Mouse (Mus musculus) bone marrow, adult 2 months (tissue): ENCODE measurements around the gene Rreb1. TPM values are rescaled to one million over a fixed set of nuclear protein-coding genes. Genes with fewer than 3 reads are reported as not detected.

Experiments used
- H3K27ac ChIP-seq: fragments of 200-500 bp; 2 replicates; pipeline ENCODE4 v1.5.1; 2012; ENCODE audit warnings: low read depth, mild to moderate bottlenecking, control low read depth, inconsistent platforms, low read length; ENCODE audit not compliant: control insufficient read depth, poor library complexity, insufficient read depth
- H3K4me1 ChIP-seq: fragments of 200-500 bp; 2 replicates; pipeline ENCODE4 v1.6.1; 2011; ENCODE audit warnings: low read length; ENCODE audit not compliant: control insufficient read depth, insufficient read depth
- H3K4me3 ChIP-seq: fragments of 200-500 bp; replicated peaks from 2 replicates; pipeline ENCODE3; 2011; ENCODE audit warnings: mild to moderate bottlenecking, low read depth, low read length, control low read depth; ENCODE audit not compliant: control insufficient read depth
- CTCF ChIP-seq: fragments of 200-500 bp; IDR thresholded peaks from 2 replicates; pipeline ENCODE4 v1.5.1; 2011; ENCODE audit warnings: low read length, control low read depth; ENCODE audit not compliant: control insufficient read depth, insufficient read depth
- POLR2A ChIP-seq: fragments of 200-500 bp; IDR thresholded peaks from 2 replicates; pipeline ENCODE4 v1.6.1; 2011; ENCODE audit warnings: low read depth, mild to moderate bottlenecking, control low read depth, low read length, borderline replicate concordance; ENCODE audit not compliant: control insufficient read depth
- WGBS: fragments of 180-500 bp; shearing (Covaris S2); methylation state at CpG from one replicate; pipeline ENCODE4 v1.1.7; 2018; 5-methylcytosine and 5-hydroxymethylcytosine counted together
- polyA plus RNA-seq: library from polyadenylated mRNA; stranded (reverse); fragments of >200 nt; gene quantifications from 2 replicates; pipeline ENCODE4 v1.2.4, GENCODE M21; 2011; ENCODE audit warnings: low replicate concordance; ENCODE audit not compliant: missing spikeins, insufficient read depth, insufficient read length

Gene Rreb1
- polyA plus RNA-seq, 1 experiment = 17.7 TPM

DNA sequence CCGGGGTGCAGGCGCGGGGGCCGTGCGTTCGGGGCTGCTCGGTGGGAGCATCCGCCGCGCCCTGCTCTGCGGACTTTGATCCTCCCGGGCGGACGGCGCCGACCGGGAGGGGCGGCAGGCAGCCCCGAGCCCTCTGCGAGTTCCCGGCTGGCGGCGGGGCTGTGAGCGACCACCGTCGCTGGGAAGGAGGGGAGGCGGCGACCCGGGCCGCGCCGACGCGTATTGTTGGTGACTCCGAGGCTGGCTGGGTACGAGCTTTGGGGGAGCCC lies 48.7 kb downstream of the Rreb1 start:
- under 1% methylated on average over 36 of the region's 36 CpGs for WGBS
- TF ChIP-seq POLR2A (no peak), CTCF (no peak)
- H3K4me3 ChIP-seq = peak overlapping the region; percentile 97
- H3K27ac ChIP-seq = peak overlapping the region; percentile 95
- peaks cover 7% of the 10 kb centered on the region for H3K4me1 ChIP-seq

DNA sequence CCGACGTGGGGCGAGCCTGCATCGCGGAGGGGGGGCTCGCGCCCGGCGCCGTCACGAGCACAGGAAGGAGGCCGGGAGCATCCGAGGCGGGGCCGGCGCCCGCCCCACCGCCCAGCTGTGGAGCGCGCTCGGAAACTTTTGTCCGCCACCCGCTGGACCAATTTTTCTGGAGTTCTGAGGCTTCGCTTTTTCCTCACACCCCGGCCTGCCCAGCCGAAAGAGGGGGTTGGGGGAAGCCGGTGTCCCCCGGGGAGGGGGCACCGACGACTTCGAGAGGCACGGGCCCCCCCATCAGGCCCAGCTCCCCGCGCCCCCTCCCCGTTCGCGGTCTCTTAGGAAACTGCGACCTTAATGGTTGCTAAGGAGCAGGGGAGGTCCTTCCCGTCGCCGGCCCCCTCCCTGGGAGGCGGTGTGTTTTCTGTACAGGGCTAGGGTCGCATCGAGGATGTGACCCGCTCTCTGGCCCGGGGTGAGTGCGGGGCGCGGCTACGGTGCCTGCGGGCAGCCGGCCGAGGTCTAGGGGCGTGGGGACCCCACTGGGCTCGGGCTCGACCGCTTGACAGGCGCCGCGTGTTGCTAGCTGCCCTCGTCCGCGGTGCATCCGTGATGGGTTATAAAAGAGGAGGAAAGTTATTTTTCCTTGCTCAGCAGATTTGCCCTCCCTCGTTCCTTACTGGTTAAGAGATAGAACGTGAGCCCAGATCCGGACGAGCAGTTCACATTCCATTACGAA lies 49.2 kb downstream of the Rreb1 start:
- Histone ChIP-seq H3K4me1 (peaks cover 10% of the 10 kb centered on the region), H3K4me3 (peak overlapping the region; percentile 97), H3K27ac (peak overlapping the region; percentile 95)
- WGBS = under 1% methylated on average over 68 of the region's 69 CpGs
- no peak for TF ChIP-seq POLR2A
- TF ChIP-seq CTCF = no peak

DNA sequence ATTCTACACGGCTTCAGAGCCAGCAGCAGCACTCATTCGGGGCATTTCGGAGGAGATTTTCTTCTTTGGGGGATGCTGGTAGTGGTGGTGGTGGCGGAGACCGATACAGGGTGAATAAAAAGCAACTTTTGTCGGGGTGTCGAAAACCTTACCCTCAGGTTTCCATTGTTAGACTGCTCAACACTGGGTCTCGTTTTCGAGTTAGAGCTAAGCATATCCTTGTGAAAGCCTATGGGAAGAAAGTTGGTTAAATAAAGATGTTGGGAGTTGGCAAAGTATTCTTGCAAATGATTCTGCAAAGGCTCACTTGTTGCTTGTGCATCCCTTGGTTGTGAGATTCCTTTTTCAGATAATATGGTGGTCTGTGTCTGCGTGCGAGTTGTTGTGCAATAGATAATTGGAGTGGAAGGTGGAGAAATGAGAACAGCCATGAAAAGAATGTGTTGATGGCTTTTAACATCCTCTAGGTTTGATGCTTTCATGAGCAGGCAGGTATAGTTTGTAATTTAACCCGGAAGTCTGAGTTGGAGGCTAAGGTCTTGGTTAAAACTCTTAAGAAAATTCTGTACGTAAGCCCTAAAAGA lies 49.9 kb downstream of the Rreb1 start:
- WGBS = 9% methylated on average over 13 of the region's 13 CpGs
- Histone ChIP-seq H3K27ac (peak overlapping the region; percentile 95), H3K4me3 (peak overlapping the region; percentile 97), H3K4me1 (peaks cover 11% of the 10 kb centered on the region)
- TF ChIP-seq CTCF = no peak
- TF ChIP-seq POLR2A = no peak

DNA sequence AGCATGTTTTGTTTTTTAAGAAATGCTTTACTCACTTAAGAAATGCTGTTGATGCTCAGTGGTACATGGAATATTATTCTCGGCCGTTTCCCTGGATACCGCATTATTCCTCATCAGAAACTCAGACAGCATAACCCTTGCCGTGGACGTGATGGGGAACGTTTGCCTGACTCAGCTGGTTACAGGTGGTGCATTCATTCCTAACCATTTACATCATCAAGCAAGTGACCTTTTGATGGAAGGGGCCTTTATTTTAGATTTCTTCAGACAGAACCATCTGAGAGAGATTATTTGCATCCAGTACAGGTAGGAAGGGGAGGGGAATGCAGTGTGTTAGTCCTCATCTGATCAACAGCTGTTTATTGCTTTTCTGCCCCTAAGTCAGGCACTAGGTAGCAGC lies 50.7 kb downstream of the Rreb1 start:
- H3K4me1 ChIP-seq = peaks cover 13% of the 10 kb centered on the region
- 66% methylated on average over 6 of the region's 6 CpGs for WGBS
- TF ChIP-seq CTCF = no peak
- no peak for TF ChIP-seq POLR2A
- H3K27ac ChIP-seq = no peak overlapping the region
- no peak overlapping the region for H3K4me3 ChIP-seq

DNA sequence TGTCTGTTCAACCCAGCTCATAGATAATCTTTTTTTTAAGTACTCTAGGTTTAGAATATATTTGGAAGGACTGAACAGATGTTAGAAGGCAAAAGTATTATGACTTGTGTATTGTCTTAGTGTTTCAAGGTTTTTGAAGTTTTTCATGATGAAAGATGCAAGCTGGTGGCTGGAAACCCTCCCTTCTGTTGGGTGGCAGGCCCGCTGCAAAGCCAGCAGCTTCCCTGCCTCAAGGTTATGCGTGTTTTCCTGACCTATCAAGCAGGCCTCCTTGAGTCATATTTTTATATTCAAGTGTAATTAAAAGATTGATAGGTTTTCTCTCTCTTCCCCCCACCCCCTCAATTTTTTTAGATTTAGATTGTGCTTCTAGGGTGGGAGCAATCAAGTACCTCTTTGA lies 52.1 kb downstream of the Rreb1 start:
- no peak for TF ChIP-seq CTCF
- TF ChIP-seq POLR2A = no peak
- WGBS = 45% methylated on average over 2 of the region's 2 CpGs
- H3K4me1 ChIP-seq = peaks cover 13% of the 10 kb centered on the region
- no peak overlapping the region for H3K27ac ChIP-seq
- H3K4me3 ChIP-seq = no peak overlapping the region

DNA sequence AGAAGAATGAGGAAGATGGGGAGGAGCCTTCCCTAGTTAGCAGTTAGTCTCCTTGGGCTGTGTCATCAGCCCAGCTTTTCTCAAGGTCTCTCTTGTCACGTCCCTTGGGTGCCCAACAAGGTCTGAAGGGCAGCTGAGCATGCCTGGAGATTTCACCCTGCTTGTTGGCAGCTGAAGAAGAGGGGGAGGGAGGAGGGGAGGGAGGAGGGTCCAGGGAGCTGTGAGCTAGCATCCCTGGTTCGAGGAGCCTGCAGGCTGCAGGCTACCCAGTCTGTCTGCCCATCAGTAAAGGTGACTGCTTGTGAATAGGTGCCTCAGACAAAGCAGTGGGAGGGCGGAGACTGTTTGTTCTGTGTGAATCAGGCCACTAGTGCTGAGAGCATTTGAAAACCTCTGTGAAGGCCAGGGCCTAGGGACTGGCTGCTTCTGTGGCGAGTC lies 52.7 kb downstream of the Rreb1 start:
- Histone ChIP-seq H3K27ac (peak overlapping the region; percentile 76), H3K4me1 (peaks cover 13% of the 10 kb centered on the region), H3K4me3 (no peak overlapping the region)
- 37% methylated on average over 4 of the region's 4 CpGs for WGBS
- no peak for TF ChIP-seq POLR2A

DNA sequence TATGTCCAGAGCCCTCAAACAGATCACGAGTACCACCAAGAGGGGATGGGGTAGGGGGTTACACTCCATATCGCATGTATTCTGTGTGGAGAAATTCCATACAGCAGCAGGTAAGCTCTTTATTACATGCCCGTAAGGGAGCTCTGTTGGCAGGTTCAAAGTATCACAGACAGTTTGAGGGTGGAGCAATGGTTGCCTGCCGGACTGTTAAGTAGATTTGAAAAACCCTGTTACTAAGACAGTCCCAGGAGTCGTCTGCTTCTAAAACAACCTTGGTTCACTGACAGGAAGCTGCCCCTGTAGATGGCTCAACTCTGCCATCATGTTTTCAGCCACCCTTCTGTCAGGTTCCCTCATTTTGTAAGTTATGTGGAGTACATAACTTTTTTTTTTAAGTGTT lies 54.3 kb downstream of the Rreb1 start:
- Histone ChIP-seq H3K4me3 (no peak overlapping the region), H3K4me1 (peaks cover 13% of the 10 kb centered on the region), H3K27ac (peak overlapping the region; percentile 34; the same call in 1 of the 2 replicates)
- TF ChIP-seq POLR2A (no peak), CTCF (no peak)
- 29% methylated on average over 5 of the region's 5 CpGs for WGBS

DNA sequence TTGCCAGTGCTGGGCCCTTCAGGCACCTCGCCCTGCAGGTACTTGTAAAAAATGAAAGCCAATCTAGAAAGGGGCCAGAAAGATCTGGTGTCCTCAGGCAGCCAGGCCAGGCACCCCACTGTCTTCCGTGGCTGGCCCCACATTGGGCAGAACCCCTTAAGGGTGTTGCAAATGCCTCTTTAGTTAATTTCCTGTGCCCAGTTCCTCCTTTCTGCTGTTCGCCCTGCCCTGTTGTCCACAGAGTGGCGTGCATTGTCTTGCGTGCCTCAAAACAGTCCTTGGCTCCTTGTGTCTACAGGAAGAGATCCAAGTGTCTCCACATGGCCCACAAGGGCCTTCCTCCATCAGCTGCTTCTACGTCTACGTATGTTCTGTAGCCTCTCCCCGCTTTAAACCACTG lies 55.3 kb downstream of the Rreb1 start:
- H3K4me1 ChIP-seq = peaks cover 13% of the 10 kb centered on the region

More for the DNA sequence above, 55.3 kb downstream of the Rreb1 start:
- TF ChIP-seq CTCF (peak; percentile 40; the same call in 1 of the 2 replicates), POLR2A (peak; percentile 57; the same call in 1 of the 2 replicates)
- Histone ChIP-seq H3K4me3 (peak overlapping the region; percentile 21), H3K27ac (peak overlapping the region; percentile 85)
- 16% methylated on average over 8 of the region's 8 CpGs for WGBS
